Mouse (Mus musculus) erythroblast, embryonic 14.5 days (primary cell): ENCODE measurements around the gene Gm5460. TPM values are rescaled to one million over a fixed set of nuclear protein-coding genes. Genes with fewer than 3 reads are reported as not detected.

ENCODE experiments used
- H3K27me3 ChIP-seq: 2 replicates; pipeline ENCODE4 v1.6.1; 2012; ENCODE audit warnings: inconsistent platforms; ENCODE audit not compliant: control insufficient read depth
- H3K36me3 ChIP-seq: 2 replicates; pipeline ENCODE4 v1.6.1; 2012; ENCODE audit warnings: mild to moderate bottlenecking, inconsistent platforms; ENCODE audit not compliant: control insufficient read depth
- H3K4me1 ChIP-seq: 2 replicates; pipeline ENCODE4 v1.6.1; 2012; ENCODE audit warnings: inconsistent platforms; ENCODE audit not compliant: control insufficient read depth
- H3K4me3 ChIP-seq: replicated peaks from 2 replicates; pipeline ENCODE3; 2012; ENCODE audit warnings: moderate library complexity, mild to moderate bottlenecking, inconsistent platforms
- H3K9me3 ChIP-seq: 2 replicates; pipeline ENCODE4 v1.6.1; 2012; ENCODE audit warnings: low read length, inconsistent platforms, mixed read lengths; ENCODE audit not compliant: control insufficient read depth
- GATA1 ChIP-seq: IDR thresholded peaks from 2 replicates; pipeline ENCODE4 v1.6.1; 2012; ENCODE audit warnings: low read length, inconsistent platforms, mixed read lengths
- TAL1 ChIP-seq: IDR thresholded peaks from 3 replicates; pipeline ENCODE4 v1.6.1; 2012; ENCODE audit warnings: low read length, inconsistent platforms, mixed read lengths
- polyA plus RNA-seq: library from polyadenylated mRNA; stranded (reverse); fragments of >175 nt; gene quantifications from 2 replicates; pipeline ENCODE4 v1.2.3, GENCODE M21; 2012

Gm5460 gene
- polyA plus RNA-seq, 1 experiment: not detected

- Histone ChIP-seq H3K36me3 (no peaks in the 10 kb centered on the region), H3K9me3 (no peaks in the 10 kb centered on the region), H3K4me3 (no peak overlapping the region), H3K27me3 (no peaks in the 10 kb centered on the region), H3K4me1 (no peaks in the 10 kb centered on the region)
- no peak for TF ChIP-seq GATA1
- no peak for TF ChIP-seq TAL1
Observed at GRCm38 (mm10) chr14:34087856-34088398, 71.4 kb downstream of the Gm5460 start.

GRCm38 (mm10) chr14:34089796-34090195 is 73.2 kb downstream of the Gm5460 start:
- Histone ChIP-seq H3K9me3 (no peaks in the 10 kb centered on the region), H3K4me1 (no peaks in the 10 kb centered on the region), H3K36me3 (no peaks in the 10 kb centered on the region), H3K4me3 (no peak overlapping the region), H3K27me3 (no peaks in the 10 kb centered on the region)
- no peak for TF ChIP-seq GATA1
- TF ChIP-seq TAL1: no peak

GRCm38 (mm10) chr14:34091475-34091874 is 74.9 kb downstream of the Gm5460 start:
- no peaks in the 10 kb centered on the region for H3K27me3 ChIP-seq
- no peaks in the 10 kb centered on the region for H3K36me3 ChIP-seq
- no peak for TF ChIP-seq GATA1
- no peak for TF ChIP-seq TAL1
- no peak overlapping the region for H3K4me3 ChIP-seq
- no peaks in the 10 kb centered on the region for H3K4me1 ChIP-seq
- H3K9me3 ChIP-seq: no peaks in the 10 kb centered on the region

DNA sequence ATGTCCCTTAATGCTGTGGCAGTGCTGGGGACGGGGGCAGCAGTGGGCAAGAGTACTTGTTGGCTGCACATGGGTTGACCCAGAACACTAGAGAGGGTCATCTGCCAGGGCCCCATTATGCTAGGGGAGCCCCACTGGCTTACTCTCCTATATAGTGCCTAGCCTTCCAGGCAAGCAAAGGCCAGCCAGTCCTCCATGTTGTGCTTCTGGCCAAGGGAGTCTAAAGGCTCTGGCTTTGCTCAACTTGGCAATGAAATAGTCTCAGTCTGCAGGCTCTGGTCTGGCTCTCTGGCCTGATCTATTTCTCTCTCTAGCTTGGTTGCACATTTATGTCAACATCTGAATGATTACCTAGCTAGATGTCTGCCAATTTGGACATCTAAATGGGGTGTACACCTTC is 76.3 kb downstream of the Gm5460 start:
- no peak for TF ChIP-seq TAL1
- TF ChIP-seq GATA1: no peak
- no peak overlapping the region for H3K4me3 ChIP-seq

DNA sequence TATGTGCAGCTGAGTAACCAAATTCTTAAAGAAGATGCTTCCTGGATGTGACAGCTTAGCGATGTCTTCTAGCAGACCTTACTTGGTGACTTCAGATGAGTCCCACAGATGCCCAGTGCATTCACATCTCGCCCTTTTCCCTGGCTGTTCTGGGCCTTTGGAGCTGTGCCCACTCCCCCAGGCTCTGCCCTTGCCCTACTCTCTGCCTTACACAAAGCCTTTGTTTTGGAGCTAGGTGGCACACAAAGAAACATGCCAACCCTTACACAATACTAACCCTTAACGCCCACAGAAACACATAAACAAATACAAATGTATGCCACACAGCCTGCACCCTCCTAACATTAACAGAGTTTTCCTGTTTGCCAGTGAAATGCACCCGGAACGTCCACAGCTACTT is 79.6 kb downstream of the Gm5460 start:
- Histone ChIP-seq H3K36me3 (no peaks in the 10 kb centered on the region), H3K4me1 (no peaks in the 10 kb centered on the region), H3K9me3 (no peaks in the 10 kb centered on the region), H3K4me3 (no peak overlapping the region), H3K27me3 (no peaks in the 10 kb centered on the region)
- TF ChIP-seq GATA1 (no peak), TAL1 (no peak)

More for the DNA sequence above, 76.3 kb downstream of the Gm5460 start:
- Histone ChIP-seq H3K36me3 (no peaks in the 10 kb centered on the region), H3K27me3 (no peaks in the 10 kb centered on the region), H3K4me1 (no peaks in the 10 kb centered on the region), H3K9me3 (no peaks in the 10 kb centered on the region)

Other genes starting within 250 kb of the Gm5460 start
- gene Gdf10, start 93.2 kb upstream of the Gm5460 start, polyA plus RNA-seq: not detected in 2 replicates
- gene Gdf2, start 75.7 kb upstream of the Gm5460 start, polyA plus RNA-seq: not detected in 2 replicates
- gene Rbp3, start 62.8 kb upstream of the Gm5460 start, polyA plus RNA-seq: not detected in 2 replicates
- not detected in 2 replicates for gene Zfp488, start 38.0 kb upstream of the Gm5460 start, polyA plus RNA-seq
- not detected in 2 replicates for gene Gm30083, start 1.6 kb upstream of the Gm5460 start, polyA plus RNA-seq
- 0.01 TPM in 1 of 2 replicates, not detected in the other for gene Antxrl, start 35.9 kb downstream of the Gm5460 start, polyA plus RNA-seq
- not detected in 2 replicates for gene Anxa8, start 69.2 kb downstream of the Gm5460 start, polyA plus RNA-seq
- gene A630023A22Rik, start 86.0 kb downstream of the Gm5460 start, polyA plus RNA-seq: not detected in 2 replicates
- gene Npy4r, start 135.7 kb downstream of the Gm5460 start, polyA plus RNA-seq: not detected in 2 replicates
- gene Gprin2, start 184.9 kb downstream of the Gm5460 start, polyA plus RNA-seq: not detected in 2 replicates
- gene Syt15, start 202.8 kb downstream of the Gm5460 start, polyA plus RNA-seq: not detected in 2 replicates